Mouse (Mus musculus): Measurements from ENCODE around the gene Fkbp10. TPM values are rescaled to one million over a fixed set of nuclear protein-coding genes. Genes with fewer than 3 reads are reported as not detected.

The Fkbp10 gene
- polyA plus RNA-seq, 1 experiment from 2014 or later: 62.1 TPM

- DNase-seq (ENCODE audit: low spot score): no peak
- Histone ChIP-seq H3K36me3 (ENCODE audit: control insufficient read depth, insufficient read depth, low read length) (peaks cover 11% of the 10 kb centered on the region), H3K9me3 (ENCODE audit: control insufficient read depth, low read length) (no peaks in the 10 kb centered on the region), H3K4me2 (replicated peaks; ENCODE audit: low read depth) (no peak overlapping the region), H3K27me3 (ENCODE audit: control insufficient read depth, insufficient read depth, low read length) (no peaks in the 10 kb centered on the region), H3K9ac (ENCODE audit: low read length) (no peak overlapping the region), H3K4me3 (ENCODE audit: low read depth, low read length) (no peak overlapping the region), H3K4me1 (replicated peaks; ENCODE audit: control insufficient read depth, insufficient read depth) (no peaks in the 10 kb centered on the region), H3K27ac (replicated peaks) (no peak overlapping the region)
- TF ChIP-seq CTCF (IDR thresholded peaks at IDR 0.05; ENCODE audit: low read depth) (no peak), EP300 (optimal IDR thresholded peaks at IDR 0.05) (no peak)
- WGBS: 87% methylated on average over 5 of the region's 5 CpGs
- ATAC-seq (ENCODE audit: low FRiP score, low TSS enrichment): no peak; the same call in 1 of the 2 replicates
Observed at GRCm38 (mm10) chr11:100432002-100432401, 16.5 kb downstream of the Fkbp10 start.

GRCm38 (mm10) chr11:100435678-100436246 is 20.3 kb downstream of the Fkbp10 start:
- no peak for DNase-seq (ENCODE audit: low spot score)
- H3K4me1 ChIP-seq (replicated peaks; ENCODE audit: control insufficient read depth, insufficient read depth): peaks cover 4% of the 10 kb centered on the region; the same call in 1 of the 2 replicates
- no peak overlapping the region for H3K27ac ChIP-seq (replicated peaks)
- H3K27me3 ChIP-seq (ENCODE audit: control insufficient read depth, insufficient read depth, low read length): no peaks in the 10 kb centered on the region
- no peak overlapping the region for H3K4me3 ChIP-seq (ENCODE audit: low read depth, low read length)
- whole genome bisulfite sequencing: 82% methylated on average over 9 of the region's 9 CpGs
- no peak overlapping the region for H3K9ac ChIP-seq (ENCODE audit: low read length)
- peaks cover 11% of the 10 kb centered on the region for H3K36me3 ChIP-seq (ENCODE audit: control insufficient read depth, insufficient read depth, low read length)
- no peak for ATAC-seq (ENCODE audit: low FRiP score, low TSS enrichment)
- TF ChIP-seq CTCF (IDR thresholded peaks at IDR 0.05; ENCODE audit: low read depth): no peak
- no peak for TF ChIP-seq EP300 (optimal IDR thresholded peaks at IDR 0.05)
- no peaks in the 10 kb centered on the region for H3K9me3 ChIP-seq (ENCODE audit: control insufficient read depth, low read length)
- no peak overlapping the region for H3K4me2 ChIP-seq (replicated peaks; ENCODE audit: low read depth)

- H3K36me3 ChIP-seq (ENCODE audit: control insufficient read depth, insufficient read depth, low read length): peaks cover 11% of the 10 kb centered on the region
- H3K9ac ChIP-seq (ENCODE audit: low read length): no peak overlapping the region
- no peak overlapping the region for H3K27ac ChIP-seq (replicated peaks)
- TF ChIP-seq EP300 (optimal IDR thresholded peaks at IDR 0.05): no peak
- no peak for TF ChIP-seq CTCF (IDR thresholded peaks at IDR 0.05; ENCODE audit: low read depth)
- H3K4me2 ChIP-seq (replicated peaks; ENCODE audit: low read depth): no peak overlapping the region
- H3K4me1 ChIP-seq (replicated peaks; ENCODE audit: control insufficient read depth, insufficient read depth): peaks cover 4% of the 10 kb centered on the region; the same call in 1 of the 2 replicates
- ATAC-seq (ENCODE audit: low FRiP score, low TSS enrichment): no peak
- H3K27me3 ChIP-seq (ENCODE audit: control insufficient read depth, insufficient read depth, low read length): no peaks in the 10 kb centered on the region
- WGBS: 75% methylated on average over 1 of the region's 1 CpGs
- no peak for DNase-seq (ENCODE audit: low spot score)
- no peak overlapping the region for H3K4me3 ChIP-seq (ENCODE audit: low read depth, low read length)
- H3K9me3 ChIP-seq (ENCODE audit: control insufficient read depth, low read length): no peaks in the 10 kb centered on the region
Observed at GRCm38 (mm10) chr11:100437901-100438300, 22.4 kb downstream of the Fkbp10 start.

GRCm38 (mm10) chr11:100440691-100441522 is 25.4 kb downstream of the Fkbp10 start:
- Histone ChIP-seq H3K4me1 (replicated peaks; ENCODE audit: control insufficient read depth, insufficient read depth) (peaks cover 4% of the 10 kb centered on the region; the same call in 1 of the 2 replicates), H3K27me3 (ENCODE audit: control insufficient read depth, insufficient read depth, low read length) (no peaks in the 10 kb centered on the region), H3K27ac (replicated peaks) (peak overlapping the region; percentile 58; the same call in 1 of the 2 replicates), H3K9ac (ENCODE audit: low read length) (peak overlapping the region; percentile 90), H3K36me3 (ENCODE audit: control insufficient read depth, insufficient read depth, low read length) (peaks cover under 1% of the 10 kb centered on the region), H3K4me3 (ENCODE audit: low read depth, low read length) (peak overlapping the region; percentile 74), H3K9me3 (ENCODE audit: control insufficient read depth, low read length) (no peaks in the 10 kb centered on the region), H3K4me2 (replicated peaks; ENCODE audit: low read depth) (peak overlapping the region; percentile 95)
- DNase-seq (ENCODE audit: low spot score): peak; percentile 88
- ATAC-seq (ENCODE audit: low FRiP score, low TSS enrichment): peak; percentile 95
- TF ChIP-seq CTCF (IDR thresholded peaks at IDR 0.05; ENCODE audit: low read depth) (peak; percentile 16; the same call in 1 of the 2 replicates), EP300 (optimal IDR thresholded peaks at IDR 0.05) (no peak)
- 1% methylated on average over 50 of the region's 52 CpGs for WGBS

- peaks cover 4% of the 10 kb centered on the region; the same call in 1 of the 2 replicates for H3K4me1 ChIP-seq (replicated peaks; ENCODE audit: control insufficient read depth, insufficient read depth)
- ATAC-seq (ENCODE audit: low FRiP score, low TSS enrichment) (no peak), DNase-seq (ENCODE audit: low spot score) (no peak)
- WGBS: 82% methylated on average over 8 of the region's 8 CpGs
- no peaks in the 10 kb centered on the region; the same call in 1 of the 2 replicates for H3K36me3 ChIP-seq (ENCODE audit: control insufficient read depth, insufficient read depth, low read length)
- H3K4me2 ChIP-seq (replicated peaks; ENCODE audit: low read depth): peak within 1 kb of the TSS; percentile 95
- H3K9me3 ChIP-seq (ENCODE audit: control insufficient read depth, low read length): no peaks in the 10 kb centered on the region
- no peaks in the 10 kb centered on the region for H3K27me3 ChIP-seq (ENCODE audit: control insufficient read depth, insufficient read depth, low read length)
- H3K4me3 ChIP-seq (ENCODE audit: low read depth, low read length): peak within 1 kb of the TSS; percentile 74
- H3K27ac ChIP-seq (replicated peaks): peak within 1 kb of the TSS; percentile 58; the same call in 1 of the 2 replicates
- TF ChIP-seq CTCF (IDR thresholded peaks at IDR 0.05; ENCODE audit: low read depth) (no peak), EP300 (optimal IDR thresholded peaks at IDR 0.05) (no peak)
- peak within 1 kb of the TSS; percentile 90 for H3K9ac ChIP-seq (ENCODE audit: low read length)
Observed at GRCm38 (mm10) chr11:100441797-100442196, 26.3 kb downstream of the Fkbp10 start, which contains the start of the genes Nt5c3b and Klhl10. TSS of gene Nt5c3b (minus strand) at chr11:100441808. TSS of gene Klhl10 (plus strand) at chr11:100441917.

Data from stomach, postnatal 0 days (tissue).